Mouse (Mus musculus) cerebellum, adult 8-10 months (tissue): Measurements from ENCODE around the gene Fbxw13.
"Not testable (repeated sequence)": the region's sequence is repeated elsewhere in the genome, so short reads cannot be mapped to it uniquely, and the experiment has no call there.

Experiments
- DNase-seq: peaks from one replicate; pipeline ENCODE4 v3.0.0; 2022

The Fbxw13 gene

GRCm38 (mm10) chr9:109195875-109196274, at the start of gene Fbxw13:
TSS of gene Fbxw13 (minus strand) at chr9:109195975.
- DNase-seq = not testable (repeated sequence)

GRCm38 (mm10) chr9:109234654-109235053, 38.9 kb upstream of the Fbxw13 start, which contains the start of gene Fbxw20:
TSS of gene Fbxw20 (minus strand) at chr9:109234754.
- DNase-seq = no peak

GRCm38 (mm10) chr9:109218449-109218848, 22.7 kb upstream of the Fbxw13 start:
- DNase-seq = no peak

- DNase-seq = not testable (repeated sequence)
Measured at GRCm38 (mm10) chr9:109201347-109201746, 5.6 kb upstream of the Fbxw13 start.

GRCm38 (mm10) chr9:109200349-109200748, 4.6 kb upstream of the Fbxw13 start:
- DNase-seq = no peak

GRCm38 (mm10) chr9:109199353-109199752, 3.6 kb upstream of the Fbxw13 start:
- DNase-seq = no peak

GRCm38 (mm10) chr9:109177208-109177607, 18.6 kb downstream of the Fbxw13 start:
- DNase-seq = no peak

- no peak for DNase-seq
Measured at GRCm38 (mm10) chr9:109176301-109176700, 19.5 kb downstream of the Fbxw13 start.

- DNase-seq = no peak
Measured at GRCm38 (mm10) chr9:109167316-109167715, 28.5 kb downstream of the Fbxw13 start.

GRCm38 (mm10) chr9:109161941-109162340, 33.8 kb downstream of the Fbxw13 start, which contains the start of gene Fbxw21:
TSS of gene Fbxw21 (minus strand) at chr9:109162041.
- no peak for DNase-seq

GRCm38 (mm10) chr9:109140414-109140813, 55.4 kb downstream of the Fbxw13 start:
- not testable (repeated sequence) for DNase-seq

- no peak for DNase-seq
Measured at GRCm38 (mm10) chr9:109130076-109130475, 65.7 kb downstream of the Fbxw13 start.
